Comparison of ENCODE assay signal across 8 mouse cellular contexts in the genomic region with DNA sequence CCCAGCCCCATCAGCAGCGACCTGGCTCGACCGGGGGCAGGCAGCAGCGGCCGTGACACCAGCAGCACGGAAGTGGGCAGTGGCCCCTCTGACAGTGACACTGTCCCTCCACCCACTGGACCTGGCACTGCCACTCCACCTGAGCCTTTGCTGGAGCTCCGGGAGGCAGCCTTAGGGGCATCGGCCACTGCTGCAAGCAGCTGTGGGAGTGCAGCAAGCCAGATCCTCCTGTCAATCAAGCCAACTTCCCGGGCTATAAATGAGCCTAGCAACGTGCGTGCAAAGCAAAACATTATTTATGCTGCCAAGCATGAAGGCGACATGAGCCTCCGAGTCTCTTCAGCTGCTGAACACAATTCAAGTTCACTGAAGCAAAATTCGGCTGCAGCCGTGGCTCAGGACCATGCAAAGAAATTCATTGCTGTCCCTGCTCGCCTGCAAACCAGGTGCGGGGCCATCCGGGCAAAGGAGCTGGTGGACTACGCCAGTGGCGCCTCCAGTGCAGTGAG. TPM values are rescaled to one million over a fixed set of nuclear protein-coding genes. Genes with fewer than 3 reads are reported as not detected.
DNase-seq lines count a peak whose midpoint lies in the region; ATAC-seq and TF ChIP-seq lines count a peak whose summit lies in the region.

No protein-coding gene starts in this region.

- no peak for TF ChIP-seq CTCF in layer of hippocampus, adult 2 months (conservative IDR thresholded peaks at IDR 0.05)
- no peak for TF ChIP-seq CTCF in forebrain, postnatal 0 days (IDR thresholded peaks at IDR 0.05; ENCODE audit: low read depth)

- H3K27me3 ChIP-seq in forebrain, postnatal 0 days (ENCODE audit: insufficient read depth, low read length), result no peaks in the 10 kb centered on the region
- no peaks in the 10 kb centered on the region for H3K27me3 ChIP-seq in hindbrain, embryonic 16.5 days (replicated peaks; ENCODE audit: control insufficient read depth, insufficient read depth, low read length)
- H3K27me3 ChIP-seq in neural tube, embryonic 14.5 days (ENCODE audit: control insufficient read depth, insufficient read depth, low read length), result no peaks in the 10 kb centered on the region
- H3K27me3 ChIP-seq in liver, embryonic 11.5 days (replicated peaks; ENCODE audit: control insufficient read depth, insufficient read depth, low read length), result no peaks in the 10 kb centered on the region

- peak overlapping the region; percentile 91 for H3K27ac ChIP-seq in layer of hippocampus, adult 2 months
- H3K27ac ChIP-seq in forebrain, postnatal 0 days (ENCODE audit: low read depth, low read length), result peak overlapping the region; percentile 54; the same call in 1 of the 2 replicates
- no peak overlapping the region for H3K27ac ChIP-seq in hindbrain, embryonic 16.5 days (ENCODE audit: low read depth, low read length)
- H3K27ac ChIP-seq in neural tube, embryonic 14.5 days (ENCODE audit: low read depth, low read length), result no peak overlapping the region
- H3K27ac ChIP-seq in liver, embryonic 11.5 days (ENCODE audit: low read depth, low read length), result no peak overlapping the region

- H3K9ac ChIP-seq in forebrain, postnatal 0 days, result no peak overlapping the region
- H3K9ac ChIP-seq in hindbrain, embryonic 16.5 days (ENCODE audit: low read depth, low read length), result peak overlapping the region; percentile 28; the same call in 1 of the 2 replicates
- H3K9ac ChIP-seq in neural tube, embryonic 14.5 days (replicated peaks; ENCODE audit: low read depth, low read length), result no peak overlapping the region
- H3K9ac ChIP-seq in liver, embryonic 11.5 days (ENCODE audit: low read depth, low read length), result no peak overlapping the region

- 49% methylated on average over 20 of the region's 20 CpGs for WGBS in forebrain, postnatal 0 days
- 48% methylated on average over 20 of the region's 20 CpGs for WGBS in hindbrain, embryonic 16.5 days
- 61% methylated on average over 20 of the region's 20 CpGs for WGBS in neural tube, embryonic 14.5 days
- WGBS in liver, embryonic 11.5 days, result 86% methylated on average over 20 of the region's 20 CpGs

- peak; percentile 38 to 64 for DNase-seq in layer of hippocampus, adult 2 months (ENCODE audit: low spot score in 2 of 2)
- DNase-seq in layer of hippocampus, postnatal 10 days (ENCODE audit: low spot score in 2 of 2), result no peak
- DNase-seq in forebrain, postnatal 0 days, result peak; percentile 56
- no peak for DNase-seq in lung, postnatal 25 days (ENCODE audit: low spot score)
- no peak for DNase-seq in liver, embryonic 11.5 days (ENCODE audit: low spot score)

- H3K4me2 ChIP-seq in forebrain, postnatal 0 days (ENCODE audit: low read depth), result 0 out of 2 replicates have a peak overlapping the region, but pooled peaks have one; percentile 3
- H3K4me2 ChIP-seq in hindbrain, embryonic 16.5 days (ENCODE audit: low read length), result peak overlapping the region; percentile 52
- no peak overlapping the region for H3K4me2 ChIP-seq in neural tube, embryonic 14.5 days (ENCODE audit: low read depth, low read length)
- no peak overlapping the region for H3K4me2 ChIP-seq in liver, embryonic 11.5 days

- H3K9me3 ChIP-seq in forebrain, postnatal 0 days (ENCODE audit: low read length), result no peaks in the 10 kb centered on the region
- H3K9me3 ChIP-seq in hindbrain, embryonic 16.5 days (ENCODE audit: control insufficient read depth, low read length), result no peaks in the 10 kb centered on the region
- H3K9me3 ChIP-seq in neural tube, embryonic 14.5 days (ENCODE audit: control insufficient read depth, low read length), result no peaks in the 10 kb centered on the region
- no peaks in the 10 kb centered on the region for H3K9me3 ChIP-seq in liver, embryonic 11.5 days (ENCODE audit: control insufficient read depth, low read length)

- peak; percentile 60 for ATAC-seq in forebrain, postnatal 0 days
- ATAC-seq in hindbrain, embryonic 16.5 days, result peak; percentile 62
- peak; percentile 16; the same call in 1 of the 2 replicates for ATAC-seq in neural tube, embryonic 14.5 days (ENCODE audit: low read depth)
- ATAC-seq in megakaryocyte-erythroid progenitor cell, adult 5-6 weeks (replicated peaks; ENCODE audit: low FRiP score, low TSS enrichment, poor library complexity, severe bottlenecking), result no peak
- no peak for ATAC-seq in liver, embryonic 11.5 days (replicated peaks; ENCODE audit: low FRiP score)

- H3K4me3 ChIP-seq in layer of hippocampus, adult 2 months, result peak overlapping the region; percentile 26; the same call in 1 of the 2 replicates
- H3K4me3 ChIP-seq in forebrain, postnatal 0 days (ENCODE audit: low read depth, low read length), result no peak overlapping the region
- H3K4me3 ChIP-seq in hindbrain, embryonic 16.5 days (ENCODE audit: low read length), result 0 out of 2 replicates have a peak overlapping the region, but pooled peaks have one; percentile 4
- no peak overlapping the region for H3K4me3 ChIP-seq in neural tube, embryonic 14.5 days (ENCODE audit: low read depth, low read length)
- no peak overlapping the region for H3K4me3 ChIP-seq in liver, embryonic 11.5 days (ENCODE audit: low read depth, low read length)

- H3K4me1 ChIP-seq in forebrain, postnatal 0 days (ENCODE audit: insufficient read depth), result peaks cover 17% of the 10 kb centered on the region
- H3K4me1 ChIP-seq in hindbrain, embryonic 16.5 days (ENCODE audit: control insufficient read depth, insufficient read depth, low read depth, low read length), result peaks cover 15% of the 10 kb centered on the region
- 0 out of 2 replicates have a peak, but pooled peaks cover 2% of the 10 kb centered on the region for H3K4me1 ChIP-seq in neural tube, embryonic 14.5 days (ENCODE audit: control insufficient read depth, insufficient read depth, low read length)
- no peaks in the 10 kb centered on the region; the same call in 1 of the 2 replicates for H3K4me1 ChIP-seq in liver, embryonic 11.5 days (replicated peaks; ENCODE audit: control insufficient read depth, insufficient read depth, low read length)

- H3K36me3 ChIP-seq in forebrain, postnatal 0 days (ENCODE audit: insufficient read depth), result no peaks in the 10 kb centered on the region
- H3K36me3 ChIP-seq in hindbrain, embryonic 16.5 days (ENCODE audit: control insufficient read depth, insufficient read depth, low read length), result no peaks in the 10 kb centered on the region
- no peaks in the 10 kb centered on the region for H3K36me3 ChIP-seq in neural tube, embryonic 14.5 days (ENCODE audit: control insufficient read depth, insufficient read depth, low read length)
- H3K36me3 ChIP-seq in liver, embryonic 11.5 days (ENCODE audit: control insufficient read depth, insufficient read depth, low read length), result no peaks in the 10 kb centered on the region

RNA-seq across cellular contexts. Expression of a gene that starts 0.8 kb away (rescaled TPM):
- under 1 TPM in 1 of 2 experiments, not detected in 1; 0.22 TPM for total RNA-seq in layer of hippocampus, adult 2 months (2021)
- total RNA-seq in layer of hippocampus, postnatal 10 days (2021), result under 1 TPM in 1 of 2 experiments, not detected in 1; 0.20 TPM
- 0.15 and 0.38 TPM in 2 replicates for total RNA-seq in forebrain, postnatal 0 days (2014; rRNA removed)
- 0.15 TPM in 2 replicates for polyA plus RNA-seq in forebrain, postnatal 0 days (2015; fragmentation: Nextera tagmentation; extraction: Ambion mirVana)
- 0.10 and 0.20 TPM in 2 replicates for polyA plus RNA-seq in hindbrain, embryonic 16.5 days (2015; fragmentation: Nextera tagmentation; extraction: Ambion mirVana)
- 0.24 TPM in 1 of 2 replicates, not detected in the other for polyA plus RNA-seq in neural tube, embryonic 14.5 days (2014; fragmentation: Nextera tagmentation; extraction: Ambion mirVana)
- not detected in 2 replicates for total RNA-seq in megakaryocyte-erythroid progenitor cell, adult 5-6 weeks (2014; fragmentation: Nextera tagmentation)
- total RNA-seq in megakaryocyte-erythroid progenitor cell, adult 5-6 weeks (2017), result not detected in 2 replicates
- not detected in 2 replicates for polyA plus RNA-seq in liver, embryonic 11.5 days (2014; fragmentation: Nextera tagmentation; extraction: Ambion mirVana)

RNA-seq across cellular contexts. Expression of a gene that starts 1.6 kb away (rescaled TPM):
- 1 to 10 TPM; 2.2 to 2.5 TPM for total RNA-seq in layer of hippocampus, adult 2 months (2021)
- total RNA-seq in layer of hippocampus, postnatal 10 days (2021), result 1 to 10 TPM; 1.3 TPM
- 0.19 and 0.77 TPM in 2 replicates for total RNA-seq in forebrain, postnatal 0 days (2014; rRNA removed)
- 0.05 and 0.07 TPM in 2 replicates for polyA plus RNA-seq in forebrain, postnatal 0 days (2015; fragmentation: Nextera tagmentation; extraction: Ambion mirVana)
- polyA plus RNA-seq in hindbrain, embryonic 16.5 days (2015; fragmentation: Nextera tagmentation; extraction: Ambion mirVana), result 0.06 and 0.40 TPM in 2 replicates
- polyA plus RNA-seq in neural tube, embryonic 14.5 days (2014; fragmentation: Nextera tagmentation; extraction: Ambion mirVana), result 0.01 and 0.08 TPM in 2 replicates
- total RNA-seq in megakaryocyte-erythroid progenitor cell, adult 5-6 weeks (2014; fragmentation: Nextera tagmentation), result not detected in 2 replicates
- not detected in 2 replicates for total RNA-seq in megakaryocyte-erythroid progenitor cell, adult 5-6 weeks (2017)
- 0.05 and 0.09 TPM in 2 replicates for polyA plus RNA-seq in liver, embryonic 11.5 days (2014; fragmentation: Nextera tagmentation; extraction: Ambion mirVana)

Comparison
In these comparisons a context has a peak if more than half of its experiments do, and no peak if none do; other contexts are left out.
1. DNase-seq: peak in layer of hippocampus, adult 2 months (2 of 2) and forebrain, postnatal 0 days (single experiment); none in layer of hippocampus, postnatal 10 days (0 of 2), lung, postnatal 25 days (single experiment) and liver, embryonic 11.5 days (single experiment).
2. H3K27ac ChIP-seq: peak in layer of hippocampus, adult 2 months (single experiment) and forebrain, postnatal 0 days (single experiment); none in hindbrain, embryonic 16.5 days (single experiment), neural tube, embryonic 14.5 days (single experiment) and liver, embryonic 11.5 days (single experiment).
3. H3K4me3 ChIP-seq: peak in layer of hippocampus, adult 2 months (single experiment) and hindbrain, embryonic 16.5 days (single experiment); none in forebrain, postnatal 0 days (single experiment), neural tube, embryonic 14.5 days (single experiment) and liver, embryonic 11.5 days (single experiment).
4. ATAC-seq: peak in forebrain, postnatal 0 days (single experiment), hindbrain, embryonic 16.5 days (single experiment) and neural tube, embryonic 14.5 days (single experiment); none in megakaryocyte-erythroid progenitor cell, adult 5-6 weeks (single experiment) and liver, embryonic 11.5 days (single experiment).
5. H3K4me2 ChIP-seq: peak in forebrain, postnatal 0 days (single experiment) and hindbrain, embryonic 16.5 days (single experiment); none in neural tube, embryonic 14.5 days (single experiment) and liver, embryonic 11.5 days (single experiment).